Mouse (Mus musculus): ENCODE results near the gene Gpn2. TPM values are rescaled to one million over a fixed set of nuclear protein-coding genes. Genes with fewer than 3 reads are reported as not detected.

Gpn2 gene
- total RNA-seq, 2 experiments from 2014 or later = 7.7 to 8.6 TPM

DNA sequence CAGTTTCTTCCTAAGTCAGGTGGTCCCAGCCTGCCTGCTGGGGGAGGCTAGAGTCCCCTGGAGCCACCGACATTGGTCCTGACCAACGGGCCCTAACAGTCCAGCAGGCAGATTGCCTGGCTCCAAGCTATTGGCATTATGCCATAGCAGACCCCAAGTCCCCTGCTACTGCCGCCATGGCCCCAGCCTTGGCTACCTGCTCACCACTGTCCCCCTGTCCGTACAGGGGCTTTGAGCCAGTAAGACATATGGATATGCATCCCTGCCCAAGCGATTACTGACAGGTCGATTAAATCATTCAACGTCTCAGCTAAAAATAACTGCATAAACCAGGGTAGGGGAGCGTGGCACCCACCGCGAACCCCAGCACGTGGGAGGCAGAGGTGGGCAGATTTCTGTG, 33.8 kb downstream of the Gpn2 start:
- no peak for DNase-seq
- intact Hi-C loops (cut with DNase I) = no loop called here

- intact Hi-C loops (cut with DNase I) = no loop called here
- no peak for DNase-seq
These were observed 35.4 kb downstream of the Gpn2 start for GRCm38 (mm10) chr4:133619473-133620136.

GRCm38 (mm10) chr4:133620668-133621067, 36.5 kb downstream of the Gpn2 start:
- DNase-seq = no peak
- intact Hi-C loops (cut with DNase I) = no loop called here

DNA sequence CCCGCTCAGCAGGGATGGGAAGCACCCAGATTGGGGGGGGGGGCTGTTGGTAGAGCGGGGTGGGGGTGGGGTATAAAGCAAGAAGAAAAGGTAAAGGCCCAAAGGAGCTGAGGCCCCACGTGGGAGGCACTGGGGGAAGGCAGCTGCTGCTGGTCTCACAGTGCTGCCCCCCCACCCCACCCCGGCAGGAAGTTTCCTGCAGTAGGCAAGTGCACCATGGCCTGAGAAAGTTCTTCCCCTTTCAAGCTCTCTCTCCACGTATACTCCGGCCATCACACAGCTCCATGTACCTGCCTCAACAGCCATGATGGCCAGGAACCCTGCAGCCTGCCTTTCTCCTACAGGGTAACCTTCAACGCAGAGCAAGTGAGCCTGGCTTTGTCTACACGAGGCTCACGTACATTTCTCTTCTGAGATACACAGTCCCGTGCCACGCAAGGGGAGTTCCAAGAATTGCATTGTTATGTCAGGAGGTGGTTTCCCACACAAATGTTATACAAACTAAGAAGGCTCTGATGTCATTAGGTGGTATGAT, 38.1 kb downstream of the Gpn2 start:
- DNase-seq = no peak
- intact Hi-C loops (cut with DNase I) = no loop called here

DNA sequence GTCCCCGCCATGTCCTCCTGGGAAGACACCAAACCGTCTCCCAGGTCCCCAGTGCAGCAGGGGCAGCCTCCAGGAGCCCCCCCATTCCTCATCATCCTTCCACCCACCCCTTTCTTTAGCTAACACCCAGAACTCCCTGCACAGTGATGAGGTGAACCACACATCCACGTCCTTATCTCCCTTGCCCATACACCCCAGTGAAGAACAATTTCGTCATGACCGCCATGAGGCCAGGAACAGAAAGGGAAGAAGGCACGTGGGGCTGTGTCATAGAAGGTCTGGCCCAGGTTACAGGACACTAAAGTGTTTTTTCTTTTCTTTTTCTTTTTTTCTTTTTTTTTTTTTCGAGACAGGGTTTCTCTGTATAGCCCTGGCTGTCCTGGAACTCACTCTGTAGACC, 40.7 kb downstream of the Gpn2 start:
- intact Hi-C loops (cut with DNase I) = no loop called here
- DNase-seq = no peak

- intact Hi-C loops (cut with DNase I) = no loop called here
- peak; percentile 70 to 72 for DNase-seq
These were observed 41.5 kb downstream of the Gpn2 start for GRCm38 (mm10) chr4:133625621-133626071.

- no peak for DNase-seq
- intact Hi-C loops (cut with DNase I) = no loop called here
These were observed 42.1 kb downstream of the Gpn2 start for GRCm38 (mm10) chr4:133626221-133626620.

- DNase-seq = no peak
- intact Hi-C loops (cut with DNase I) = no loop called here
These were observed 42.5 kb downstream of the Gpn2 start for GRCm38 (mm10) chr4:133626621-133627020.

DNA sequence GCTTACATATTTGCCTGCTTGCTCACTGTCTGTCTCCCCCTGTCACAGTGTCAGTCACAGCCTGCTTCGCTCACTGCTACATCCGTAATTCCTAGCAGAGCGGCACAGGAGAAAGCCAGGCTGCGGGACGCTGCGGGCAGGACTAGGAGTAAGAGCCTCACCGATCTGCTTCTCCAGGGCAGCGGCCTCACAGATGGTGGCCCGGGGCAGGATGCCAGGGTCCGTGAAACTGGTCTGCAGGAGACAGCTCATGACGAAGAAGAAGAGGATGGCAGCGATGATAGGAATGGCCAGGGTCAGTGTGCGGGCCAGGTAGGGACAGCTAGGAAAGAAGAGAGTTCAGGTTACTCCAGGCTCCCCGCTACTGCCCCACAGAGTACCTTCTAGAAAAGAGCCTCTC, 42.9 kb downstream of the Gpn2 start:
- no peak for DNase-seq
- intact Hi-C loops (cut with DNase I) = no loop called here

DNA sequence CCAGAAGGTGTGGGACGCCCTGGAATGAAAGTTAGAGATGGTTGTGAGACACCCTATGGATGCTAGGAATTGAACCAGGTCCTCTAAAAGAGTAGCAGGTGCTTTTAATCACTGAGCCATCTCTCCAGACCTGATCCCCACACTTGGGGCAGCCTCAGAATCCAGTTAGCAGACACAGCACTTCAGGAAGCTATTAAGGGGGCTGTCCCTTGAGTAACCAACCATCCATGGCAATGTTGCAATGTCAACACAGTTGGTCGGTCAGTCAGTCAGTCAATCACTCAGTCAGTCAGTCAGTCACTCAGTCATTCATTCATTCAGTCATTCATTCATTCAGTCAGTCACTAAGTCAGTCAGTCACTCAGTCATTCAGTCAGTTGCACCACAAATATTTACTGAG, 44.4 kb downstream of the Gpn2 start:
- DNase-seq = no peak
- intact Hi-C loops (cut with DNase I) = no loop called here

DNA sequence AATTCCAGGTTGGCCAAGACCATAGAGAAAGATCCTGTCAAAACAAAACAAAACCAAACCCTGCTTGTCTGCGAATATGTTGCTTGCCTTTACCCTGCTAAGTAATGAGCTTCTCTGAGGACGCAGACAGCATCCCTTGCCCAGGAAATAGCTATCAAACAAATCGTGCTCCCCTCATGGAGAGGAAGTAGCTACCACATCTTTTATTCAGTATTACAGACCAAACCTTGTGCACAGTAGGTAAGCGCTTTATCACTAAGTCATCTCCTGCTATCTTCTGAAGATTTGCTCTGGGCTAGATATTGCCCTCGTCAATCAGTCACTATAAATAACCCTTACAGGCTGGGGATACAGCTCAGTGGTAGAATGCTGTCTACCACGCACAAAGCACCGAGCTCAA, 45.0 kb downstream of the Gpn2 start:
- intact Hi-C loops (cut with DNase I) = no loop called here
- no peak for DNase-seq

- DNase-seq = no peak
- intact Hi-C loops (cut with DNase I) = no loop called here
These were observed 46.3 kb downstream of the Gpn2 start for GRCm38 (mm10) chr4:133630326-133630920.

DNA sequence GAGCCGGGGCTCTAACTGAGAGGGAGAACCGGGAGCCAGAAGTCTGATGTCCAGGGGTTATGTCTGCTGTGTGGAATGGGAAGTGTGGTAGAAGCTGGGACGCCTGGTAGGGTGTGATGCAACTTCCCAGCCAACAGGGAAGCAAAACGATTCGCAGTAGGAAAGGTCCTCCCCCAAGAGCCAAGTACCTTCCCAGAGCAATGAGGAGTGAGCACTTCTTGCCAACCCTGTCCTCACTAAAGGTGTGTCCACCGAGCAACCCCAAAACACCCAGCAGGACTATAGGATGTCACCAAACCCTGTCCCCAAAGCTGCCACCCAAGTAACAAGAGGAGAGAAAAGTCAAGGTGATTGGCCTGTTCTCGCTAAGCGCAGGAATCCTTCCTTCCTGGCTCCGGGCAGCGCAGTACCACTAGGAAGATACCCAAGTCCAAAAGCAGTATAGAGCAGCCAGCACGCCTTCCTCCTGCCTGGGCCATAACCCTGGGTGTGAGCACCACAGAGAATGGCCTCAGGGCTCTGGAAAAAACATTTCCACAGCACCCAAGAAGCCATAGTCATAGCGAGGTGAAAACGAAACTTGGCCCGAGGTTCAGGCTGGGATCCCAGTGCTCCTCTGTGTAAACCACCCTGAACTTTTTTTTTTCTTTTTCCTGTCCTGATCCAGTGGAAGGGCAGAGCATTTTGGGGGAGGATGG, 47.1 kb downstream of the Gpn2 start:
- intact Hi-C loops (cut with DNase I) = no loop called here
- DNase-seq = peak; percentile 14 to 21

DNA sequence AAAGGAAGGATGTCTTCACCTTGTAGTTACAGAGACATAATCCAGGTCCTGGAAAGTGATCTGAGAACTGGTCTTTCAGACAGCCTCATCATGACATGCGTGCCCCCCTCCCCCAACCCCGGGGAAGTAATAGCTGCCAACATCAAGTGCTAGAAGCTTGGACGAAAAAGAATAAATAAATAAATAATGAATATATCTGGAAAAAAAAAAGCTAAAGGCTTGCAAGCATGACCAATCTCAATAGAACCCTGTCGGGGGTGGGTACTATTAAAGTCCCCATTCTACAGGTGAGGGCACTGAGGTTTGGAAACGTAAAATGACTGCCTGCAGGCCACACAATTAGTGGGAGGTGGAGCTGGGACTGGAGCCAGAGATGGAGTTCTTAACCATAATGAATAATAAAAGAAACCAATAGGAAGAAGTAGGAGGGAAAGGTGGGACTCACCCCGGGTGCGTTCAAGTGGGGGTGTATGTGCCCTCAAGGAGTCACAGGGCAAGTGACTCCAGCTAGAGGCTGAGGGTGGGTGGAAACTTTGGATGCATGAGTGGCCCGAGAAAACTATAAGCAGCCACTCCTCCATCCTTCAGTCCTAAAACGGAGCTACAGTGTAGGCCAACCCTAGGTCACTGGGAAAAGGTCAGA, 47.7 kb downstream of the Gpn2 start:
- DNase-seq = peak; percentile 21 to 24
- intact Hi-C loops (cut with DNase I) = loop anchor here (2.0 kb wide), 2 partner anchors 19 to 23 kb away; partner anchors contain the start of gene Zdhhc18

GRCm38 (mm10) chr4:133632483-133633327, 48.5 kb downstream of the Gpn2 start:
- DNase-seq = peak; percentile 19 to 24
- intact Hi-C loops (cut with DNase I) = loop anchor here (2.0 kb wide), 2 partner anchors 18 to 24 kb away; partner anchors contain the start of gene Zdhhc18

DNA sequence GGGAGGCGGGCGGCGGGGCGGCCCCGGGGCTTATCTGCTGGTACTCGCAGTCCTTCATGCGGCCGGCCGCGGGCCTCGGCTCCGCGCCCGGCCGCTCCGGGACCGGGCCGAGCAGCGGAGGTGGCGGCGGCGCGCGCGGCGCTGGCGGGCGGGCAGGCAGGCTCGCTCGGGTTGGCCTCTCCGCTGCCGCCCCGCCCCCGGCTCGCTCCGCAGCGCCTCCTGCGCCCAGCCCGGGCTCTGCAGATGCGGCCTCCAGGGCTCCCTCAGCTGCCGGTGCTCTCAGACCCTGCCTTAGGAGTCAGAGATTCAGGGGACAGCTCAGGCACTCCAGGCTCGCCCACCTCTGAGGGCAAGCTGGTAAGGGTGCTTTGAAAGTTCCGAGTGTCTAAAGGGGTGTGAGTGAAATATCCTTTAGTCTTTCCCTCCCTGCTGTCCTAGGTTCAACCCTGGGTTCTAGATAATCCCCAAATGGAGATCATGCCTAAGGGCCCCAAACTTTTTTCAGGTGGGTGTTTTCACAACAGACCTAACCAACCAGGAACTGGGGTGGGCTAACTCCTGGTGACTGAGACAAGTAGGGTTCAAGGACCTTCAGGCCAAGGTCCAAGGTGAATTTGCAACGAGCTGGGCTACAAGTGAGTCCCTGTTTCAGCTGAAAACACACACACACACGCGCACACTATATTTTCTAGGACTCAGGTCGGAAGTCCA, 49.3 kb downstream of the Gpn2 start:
- intact Hi-C loops (cut with DNase I) = loop anchor here (2.0 kb wide), 2 partner anchors 17 to 25 kb away; partner anchors contain the start of gene Zdhhc18
- DNase-seq = peak; percentile 96 to 97

DNA sequence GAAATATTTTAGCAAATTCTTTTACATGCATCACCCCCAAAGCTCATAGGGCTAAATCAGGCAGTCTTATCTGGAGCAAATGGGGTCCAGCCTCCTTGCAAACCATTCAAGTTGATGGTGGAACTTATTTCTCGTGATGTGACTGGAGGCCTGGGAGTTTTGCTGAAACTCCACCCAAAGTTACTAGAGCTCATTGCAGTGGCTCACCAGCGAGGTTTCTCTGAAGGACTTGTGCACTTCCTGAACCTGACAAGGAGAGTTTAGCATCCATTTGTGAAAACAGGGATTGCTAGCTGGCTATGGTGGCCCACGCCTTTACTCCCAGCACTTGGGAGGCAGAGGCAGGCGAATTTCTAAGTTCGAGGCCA, 49.9 kb downstream of the Gpn2 start:
- intact Hi-C loops (cut with DNase I) = no loop called here

More for the DNA sequence above, 49.9 kb downstream of the Gpn2 start:
- no peak for DNase-seq

Data from heart, postnatal 14 days (tissue).